Mouse (Mus musculus): ENCODE measurements around the gene Hist1h2bb. TPM values are rescaled to one million over a fixed set of nuclear protein-coding genes. Genes with fewer than 3 reads are reported as not detected.

The Hist1h2bb gene
- total and polyA plus RNA-seq, 3 experiments: 0.53 to 2,852 (median 54.6) TPM

DNA sequence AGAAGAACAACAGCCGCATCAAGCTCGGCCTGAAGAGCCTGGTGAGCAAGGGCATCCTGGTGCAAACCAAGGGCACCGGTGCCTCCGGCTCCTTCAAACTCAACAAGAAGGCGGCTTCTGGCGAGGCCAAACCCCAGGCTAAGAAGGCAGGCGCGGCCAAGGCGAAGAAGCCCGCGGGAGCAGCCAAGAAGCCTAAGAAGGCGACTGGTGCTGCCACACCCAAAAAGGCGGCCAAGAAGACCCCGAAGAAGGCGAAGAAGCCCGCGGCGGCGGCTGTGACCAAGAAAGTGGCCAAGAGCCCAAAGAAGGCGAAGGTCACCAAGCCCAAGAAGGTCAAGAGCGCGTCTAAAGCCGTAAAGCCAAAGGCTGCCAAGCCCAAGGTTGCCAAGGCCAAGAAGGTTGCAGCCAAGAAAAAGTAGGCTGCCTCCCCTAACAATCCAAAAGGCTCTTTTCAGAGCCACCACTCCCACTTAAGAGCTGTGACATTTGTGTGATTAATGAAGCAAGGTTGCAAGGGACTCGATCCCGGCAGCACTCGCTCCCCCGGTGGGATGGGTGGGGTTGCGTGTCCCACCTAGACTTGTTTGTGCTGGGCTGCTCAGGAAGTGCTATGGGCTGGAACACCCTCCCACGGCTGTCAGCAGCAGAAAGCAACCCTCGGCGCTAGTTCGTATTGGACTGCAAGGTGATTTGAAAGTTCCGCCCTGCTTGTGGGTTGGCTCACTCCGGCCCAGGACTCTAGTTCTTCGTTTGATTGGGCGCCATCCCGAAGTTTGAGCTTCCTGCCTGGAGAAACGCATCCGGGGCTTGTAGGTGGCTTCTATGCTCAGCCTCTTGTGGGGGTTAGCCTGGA is 7.2 kb upstream of the Hist1h2bb start (continued):
- peak; percentile 65 for TF ChIP-seq USF2 (conservative IDR thresholded peaks at IDR 0.05; ENCODE audit: low read depth, low read length)

DNA sequence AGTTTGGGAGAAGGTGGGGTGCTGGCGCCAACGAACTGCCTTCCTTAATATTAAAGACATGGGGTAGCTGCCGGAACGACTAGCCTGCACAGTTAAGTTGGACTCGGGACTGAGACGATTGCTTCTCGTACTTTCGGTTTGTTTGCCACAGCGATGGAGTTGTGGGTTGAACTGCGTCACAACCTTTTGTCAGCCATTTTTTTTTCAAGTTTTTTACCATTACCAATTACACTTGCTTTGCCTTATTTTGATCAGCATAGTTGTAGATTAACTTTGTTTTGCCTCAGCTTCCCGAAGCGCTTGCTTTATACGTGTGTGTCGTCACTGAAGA is 6.6 kb upstream of the Hist1h2bb start:
- no peaks in the 10 kb centered on the region for H3K9me3 ChIP-seq (replicated peaks; ENCODE audit: low read length)
- dilution Hi-C loops (cut with MboI; ENCODE audit: extremely low pct_ligation_motif_present, extremely low pct_unique_long_range_greater_than_20kb, low sequenced_read_pairs) (loop anchor here (10.0 kb wide), 1 partner anchor 45 kb away; the partner anchor contains the start of genes Hist1h1t and Hist1h4c), in situ Hi-C loops (cut with MboI; ENCODE audit: low pct_ligation_motif_present, low pct_unique_long_range_greater_than_20kb, low sequenced_read_pairs) (loop anchor here (5.0 kb wide), 1 partner anchor 38 kb away; no protein-coding TSS in a partner anchor)
- H3K79me2 ChIP-seq (replicated peaks; ENCODE audit: control insufficient read depth, extremely low read depth, insufficient read depth, poor library complexity, severe bottlenecking): no peaks in the 10 kb centered on the region
- TF ChIP-seq UBTF (IDR thresholded peaks at IDR 0.05; ENCODE audit: low read depth, low read length) (no peak), MEF2A (IDR thresholded peaks at IDR 0.05; ENCODE audit: borderline replicate concordance, low read depth, low read length) (peak; percentile 22; the same call in 1 of the 2 replicates), POLR2AphosphoS2 (IDR thresholded peaks at IDR 0.05; ENCODE audit: low read depth, low read length) (peak; percentile 31; the same call in 1 of the 2 replicates), TCF12 (IDR thresholded peaks at IDR 0.05; ENCODE audit: low read depth, low read length) (peak; percentile 25), TBP (conservative IDR thresholded peaks at IDR 0.05; ENCODE audit: low read depth, low read length) (0 out of 2 replicates have a peak, but pooled peaks have one; percentile 56), NRF1 (IDR thresholded peaks at IDR 0.05; ENCODE audit: low read depth, low read length) (no peak; the same call in 1 of the 2 replicates), KAT2A (IDR thresholded peaks at IDR 0.05; ENCODE audit: insufficient replicate concordance, low read length) (0 out of 2 replicates have a peak, but pooled peaks have one; percentile 4), RCOR1 (conservative IDR thresholded peaks at IDR 0.05; ENCODE audit: low read depth, low read length) (peak; percentile 12; the same call in 1 of the 2 replicates), RAD21 (IDR thresholded peaks at IDR 0.05; ENCODE audit: low read depth, low read length) (no peak), BHLHE40 (IDR thresholded peaks at IDR 0.05; ENCODE audit: low read depth, low read length) (peak; percentile 36; the same call in 1 of the 2 replicates), SIN3A (IDR thresholded peaks at IDR 0.05; ENCODE audit: low read length) (peak; percentile 5; the same call in 1 of the 2 replicates), POLR2A (IDR thresholded peaks at IDR 0.05; ENCODE audit: low read depth, low read length) (peak; percentile 68; the same call in 1 of the 2 replicates), E2F4 (IDR thresholded peaks at IDR 0.05; ENCODE audit: insufficient replicate concordance, low read depth, low read length) (0 out of 2 replicates have a peak, but pooled peaks have one; percentile 85), ETS1 (conservative IDR thresholded peaks at IDR 0.05; ENCODE audit: low read depth, low read length) (peak; percentile 9; the same call in 1 of the 2 replicates), MAFK (IDR thresholded peaks at IDR 0.05; ENCODE audit: insufficient replicate concordance, low read length) (0 out of 2 replicates have a peak, but pooled peaks have one; percentile 11), ZNF384 (IDR thresholded peaks at IDR 0.05; ENCODE audit: low read depth, low read length) (peak; percentile 49; the same call in 1 of the 2 replicates), USF2 (conservative IDR thresholded peaks at IDR 0.05; ENCODE audit: low read depth, low read length) (0 out of 2 replicates have a peak, but pooled peaks have one; percentile 4), MAZ (IDR thresholded peaks at IDR 0.05; ENCODE audit: low read depth, low read length) (no peak)
- H3K4me1 ChIP-seq (ENCODE audit: control insufficient read depth in 1 of 2, insufficient read depth in 2 of 2): peaks cover 3 to 29% of the 10 kb centered on the region in 2 experiments; a peak in 3 of 4 replicates
- H3K27ac ChIP-seq (ENCODE audit: insufficient read depth, low read depth): peak overlapping the region; percentile 95
- H3K27me3 ChIP-seq (replicated peaks): no peaks in the 10 kb centered on the region
- peak overlapping the region; percentile 54 to 74 (median 54) for H3K4me3 ChIP-seq (replicated peaks in 1 of 3; ENCODE audit: low read depth in 2 of 3, low read length in 2 of 3, poor library complexity in 1 of 3)
- H3K9ac ChIP-seq (ENCODE audit: insufficient read depth, low read depth): peak overlapping the region; percentile 100
- H3K4me2 ChIP-seq (ENCODE audit: insufficient read depth, low read depth, poor library complexity, severe bottlenecking): peak overlapping the region; percentile 84; the same call in 1 of the 2 replicates
- DNase-seq (ENCODE audit: extremely low read depth): no peak
- no peaks in the 10 kb centered on the region for H3K36me3 ChIP-seq (replicated peaks in 1 of 2; ENCODE audit: control insufficient read depth in 1 of 2, insufficient read depth in 1 of 2, low read length in 1 of 2)
